Mouse (Mus musculus): ENCODE measurements around the gene Rai1.

DNA sequence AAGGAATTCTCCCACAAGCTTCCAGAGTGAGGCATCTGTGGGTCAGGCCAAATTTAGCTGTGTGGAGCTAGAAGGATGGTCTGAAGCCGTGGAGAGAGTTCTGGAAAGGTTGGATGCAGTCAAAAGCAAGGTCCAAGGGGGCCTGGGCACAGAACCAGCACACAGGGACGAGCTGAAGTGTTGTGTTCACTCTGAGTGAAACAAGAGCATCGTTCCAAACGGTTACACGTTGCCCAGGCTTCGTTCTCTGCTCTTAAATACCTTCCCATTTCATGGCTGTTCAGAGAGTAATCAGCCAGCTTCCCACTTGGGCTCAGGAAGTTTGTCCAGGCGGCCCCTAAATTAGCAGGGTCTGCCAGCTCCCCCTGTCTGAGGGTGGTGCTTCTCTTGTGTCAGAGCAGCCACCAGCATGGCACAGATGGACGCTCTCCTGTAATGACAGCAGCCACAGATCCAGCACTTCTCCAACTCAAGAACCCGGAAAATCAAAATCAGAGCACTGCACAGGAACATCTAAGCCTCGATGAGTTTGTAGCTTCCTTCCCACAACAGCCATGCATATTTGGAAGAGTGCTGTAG is 68.9 kb downstream of the Rai1 start:
- TF ChIP-seq CTCF (IDR thresholded peaks at IDR 0.05 in 2 of 3, conservative IDR thresholded peaks at IDR 0.05 in 1 of 3; ENCODE audit: control insufficient read depth in 1 of 3, insufficient read depth in 1 of 3, low read depth in 2 of 3, low read length in 3 of 3, poor library complexity in 1 of 3, severe bottlenecking in 1 of 3), result no peak
- TF ChIP-seq EP300 (IDR thresholded peaks at IDR 0.05; ENCODE audit: low read depth in 1 of 2, low read length in 2 of 2), result no peak
- no peak for TF ChIP-seq POLR2A (IDR thresholded peaks at IDR 0.05; ENCODE audit: control insufficient read depth in 1 of 2, insufficient read depth in 1 of 2, low read depth in 1 of 2, low read length in 2 of 2, poor library complexity in 1 of 2)
- no peak for TF ChIP-seq ETS1 (IDR thresholded peaks at IDR 0.05; ENCODE audit: low read depth, low read length)
- TF ChIP-seq GATA1 (IDR thresholded peaks at IDR 0.05; ENCODE audit: low read depth, low read length), result no peak
- no peak for TF ChIP-seq E2F4 (IDR thresholded peaks at IDR 0.05; ENCODE audit: borderline replicate concordance, low read depth, low read length)
- no peak for TF ChIP-seq ZKSCAN1 (IDR thresholded peaks at IDR 0.05; ENCODE audit: low read depth, low read length)
- TF ChIP-seq TCF12 (IDR thresholded peaks at IDR 0.05; ENCODE audit: low read depth, low read length), result no peak
- no peak for TF ChIP-seq MEF2A (IDR thresholded peaks at IDR 0.05; ENCODE audit: extremely low read depth, insufficient replicate concordance, low read depth, low read length, poor library complexity, severe bottlenecking)
- no peak for TF ChIP-seq ELF1 (IDR thresholded peaks at IDR 0.05; ENCODE audit: low read depth, low read length)
- no peak for TF ChIP-seq GABPA (IDR thresholded peaks at IDR 0.05; ENCODE audit: low read depth, low read length)
- no peak for TF ChIP-seq RCOR1 (IDR thresholded peaks at IDR 0.05; ENCODE audit: low read depth, low read length)
- TF ChIP-seq MAX (IDR thresholded peaks at IDR 0.05; ENCODE audit: low read length), result no peak
- TF ChIP-seq UBTF (IDR thresholded peaks at IDR 0.05; ENCODE audit: borderline replicate concordance, insufficient read depth, low read depth, low read length), result no peak

Measured in MEL (cell line).